Mouse (Mus musculus) lung, postnatal 36 days (tissue): ENCODE results near the gene Ppm1n.

Experiments
- DNase-seq: peaks from one replicate; pipeline ENCODE4 v3.0.0; 2022; ENCODE audit warnings: mixed read lengths

The Ppm1n gene

DNA sequence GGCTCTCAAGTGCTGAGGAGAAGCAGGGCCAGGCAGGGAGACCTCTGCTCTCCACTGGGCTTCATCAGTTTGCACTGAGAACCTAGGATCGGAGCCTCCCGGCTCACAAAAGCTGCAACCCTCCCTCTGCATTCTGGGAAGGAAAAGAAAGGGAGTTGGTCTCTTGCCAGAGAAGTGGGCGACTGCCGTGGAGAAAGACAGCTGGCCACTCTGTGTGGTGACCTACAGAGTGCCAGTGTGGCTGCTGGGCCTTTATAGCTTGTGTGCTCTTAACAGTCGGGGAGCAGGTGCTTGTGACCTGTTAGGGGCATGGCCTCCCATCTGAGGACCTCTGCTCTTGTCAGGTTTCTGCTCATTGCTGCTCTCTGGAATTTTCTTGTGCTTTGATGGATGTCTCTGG is 36.0 kb downstream of the Ppm1n start:
- no peak for DNase-seq

DNA sequence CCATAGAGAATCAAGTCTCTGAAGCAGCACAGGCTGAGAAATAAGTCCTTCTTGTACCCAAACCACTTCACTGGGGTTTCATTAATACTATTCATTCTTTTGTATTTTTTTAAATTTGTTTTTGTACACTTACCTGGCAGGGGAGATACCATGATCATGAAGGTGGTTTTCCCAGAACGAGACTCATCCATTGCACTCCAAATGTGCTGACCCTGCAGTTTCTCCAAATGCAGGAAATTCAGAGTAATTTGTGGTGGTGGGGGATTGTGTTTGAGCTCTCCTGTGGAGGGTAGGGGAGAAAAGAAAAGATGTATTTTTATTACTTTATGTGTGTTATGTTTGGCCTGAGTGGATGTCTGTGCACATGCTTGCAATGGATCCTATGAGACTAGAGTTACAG is 37.9 kb downstream of the Ppm1n start:
- DNase-seq, result no peak

- DNase-seq, result no peak
Measured at GRCm38 (mm10) chr7:19240905-19241463, 38.9 kb downstream of the Ppm1n start.

GRCm38 (mm10) chr7:19239986-19240385 is 39.9 kb downstream of the Ppm1n start:
- DNase-seq, result no peak

DNA sequence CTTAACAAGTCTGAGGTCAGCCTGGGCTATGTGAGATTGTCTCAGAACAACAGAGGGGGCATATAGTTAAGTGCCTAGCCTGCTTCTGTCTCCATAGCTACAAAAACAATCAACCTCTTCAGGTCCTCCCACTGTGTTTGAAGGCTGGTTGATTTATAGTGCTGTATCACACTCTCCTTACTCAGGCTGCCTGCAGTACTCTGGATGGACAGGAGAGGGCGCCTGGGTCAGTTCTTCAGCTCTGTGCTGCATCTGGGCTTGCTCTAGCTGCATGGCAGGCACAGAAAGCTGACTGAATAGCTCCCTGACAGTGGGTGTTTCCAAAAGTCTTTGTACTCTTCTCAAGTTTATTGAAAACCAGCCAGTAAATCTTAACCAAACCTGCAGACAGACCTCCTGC is 40.4 kb downstream of the Ppm1n start:
- peak; percentile 96 for DNase-seq

- DNase-seq, result peak; percentile 71
Measured at GRCm38 (mm10) chr7:19238344-19238743, 41.5 kb downstream of the Ppm1n start.

DNA sequence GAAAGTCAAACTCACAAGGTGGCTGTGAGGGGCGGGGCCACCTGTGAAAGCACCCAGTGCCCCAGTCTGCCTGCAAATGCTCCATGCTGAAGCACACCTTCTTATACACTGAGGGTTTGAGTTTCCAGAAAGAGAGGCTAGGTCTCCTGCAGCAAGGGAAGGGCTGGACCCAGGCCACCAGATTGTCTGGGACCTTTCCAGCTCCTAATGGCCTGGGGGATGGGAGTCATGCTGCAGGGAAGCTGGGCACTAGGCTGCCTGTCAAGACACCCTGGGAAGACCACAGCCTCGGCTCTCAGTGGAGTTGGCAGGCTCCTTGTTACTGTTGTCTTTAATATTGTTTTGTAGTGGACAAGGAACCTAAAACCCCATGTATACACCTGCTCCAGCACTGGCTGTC is 43.5 kb downstream of the Ppm1n start:
- DNase-seq, result no peak

- no peak for DNase-seq
Measured at GRCm38 (mm10) chr7:19235092-19235671, 44.7 kb downstream of the Ppm1n start.

DNA sequence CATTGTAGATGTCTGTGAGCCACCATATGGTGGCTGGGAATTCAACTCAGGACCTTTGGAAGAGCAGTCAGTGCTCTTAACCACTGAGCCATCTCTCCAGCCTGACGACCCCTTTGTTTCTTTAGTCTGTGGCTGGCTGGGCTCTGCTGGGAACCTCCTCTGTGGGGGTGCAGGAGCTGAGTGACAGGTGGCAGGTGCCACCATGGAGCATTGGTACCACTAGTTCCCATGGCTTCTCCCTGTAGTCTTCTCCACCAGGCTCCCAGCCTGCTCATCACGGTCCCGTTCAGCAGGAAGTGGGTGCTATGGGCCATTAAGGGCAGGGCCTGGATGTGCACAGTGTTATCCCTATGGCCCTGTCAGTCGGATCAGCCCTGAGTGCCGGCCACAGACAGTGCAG is 45.2 kb downstream of the Ppm1n start:
- no peak for DNase-seq

GRCm38 (mm10) chr7:19231849-19232248 is 48.0 kb downstream of the Ppm1n start:
- DNase-seq, result no peak

DNA sequence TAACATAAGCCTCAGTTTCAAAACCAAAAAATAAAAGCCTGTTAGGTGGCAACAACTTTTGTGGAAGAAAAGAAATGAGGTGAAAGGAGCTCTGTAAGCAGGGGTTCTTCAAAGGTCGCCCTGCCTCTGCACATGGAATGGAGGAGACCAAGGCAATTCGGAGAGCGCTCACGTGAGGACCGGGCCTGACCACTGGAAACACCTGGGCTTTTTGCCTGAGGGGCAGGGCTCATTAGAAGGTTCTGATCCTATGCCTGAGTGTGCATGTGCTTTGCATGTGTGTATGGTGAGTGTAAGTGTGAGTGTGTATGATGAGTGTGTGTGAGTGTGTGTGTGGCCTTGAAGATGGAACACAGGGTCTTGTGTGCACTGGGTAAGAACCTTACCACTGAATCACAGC is 49.0 kb downstream of the Ppm1n start:
- DNase-seq, result no peak

- DNase-seq, result no peak
Measured at GRCm38 (mm10) chr7:19230041-19230580, 49.8 kb downstream of the Ppm1n start.

DNA sequence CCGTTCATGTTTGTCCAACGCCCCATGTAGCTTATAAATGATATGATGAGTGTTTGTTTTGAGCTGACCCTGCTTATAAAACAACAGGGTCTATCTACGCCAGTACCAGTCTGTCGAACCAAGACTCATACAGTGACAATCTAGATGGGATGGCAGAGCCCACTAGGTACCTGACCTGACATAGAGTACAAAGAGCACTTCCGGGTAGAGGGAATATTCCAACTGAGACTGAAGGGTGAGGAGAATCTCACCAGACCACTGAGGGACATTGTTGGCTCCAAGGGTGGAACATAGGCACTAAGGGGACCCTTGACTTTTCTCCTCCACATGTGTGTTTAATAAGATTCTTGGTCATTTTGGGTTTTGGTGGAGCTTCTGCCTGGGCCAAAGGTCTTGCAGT is 50.5 kb downstream of the Ppm1n start:
- DNase-seq, result no peak

GRCm38 (mm10) chr7:19228793-19229148 is 51.1 kb downstream of the Ppm1n start:
- no peak for DNase-seq

GRCm38 (mm10) chr7:19227883-19228792 is 51.7 kb downstream of the Ppm1n start, which contains the start of gene Opa3:
Opa3 (plus strand) TSS chr7:19228334.
- DNase-seq, result peak; percentile 100

DNA sequence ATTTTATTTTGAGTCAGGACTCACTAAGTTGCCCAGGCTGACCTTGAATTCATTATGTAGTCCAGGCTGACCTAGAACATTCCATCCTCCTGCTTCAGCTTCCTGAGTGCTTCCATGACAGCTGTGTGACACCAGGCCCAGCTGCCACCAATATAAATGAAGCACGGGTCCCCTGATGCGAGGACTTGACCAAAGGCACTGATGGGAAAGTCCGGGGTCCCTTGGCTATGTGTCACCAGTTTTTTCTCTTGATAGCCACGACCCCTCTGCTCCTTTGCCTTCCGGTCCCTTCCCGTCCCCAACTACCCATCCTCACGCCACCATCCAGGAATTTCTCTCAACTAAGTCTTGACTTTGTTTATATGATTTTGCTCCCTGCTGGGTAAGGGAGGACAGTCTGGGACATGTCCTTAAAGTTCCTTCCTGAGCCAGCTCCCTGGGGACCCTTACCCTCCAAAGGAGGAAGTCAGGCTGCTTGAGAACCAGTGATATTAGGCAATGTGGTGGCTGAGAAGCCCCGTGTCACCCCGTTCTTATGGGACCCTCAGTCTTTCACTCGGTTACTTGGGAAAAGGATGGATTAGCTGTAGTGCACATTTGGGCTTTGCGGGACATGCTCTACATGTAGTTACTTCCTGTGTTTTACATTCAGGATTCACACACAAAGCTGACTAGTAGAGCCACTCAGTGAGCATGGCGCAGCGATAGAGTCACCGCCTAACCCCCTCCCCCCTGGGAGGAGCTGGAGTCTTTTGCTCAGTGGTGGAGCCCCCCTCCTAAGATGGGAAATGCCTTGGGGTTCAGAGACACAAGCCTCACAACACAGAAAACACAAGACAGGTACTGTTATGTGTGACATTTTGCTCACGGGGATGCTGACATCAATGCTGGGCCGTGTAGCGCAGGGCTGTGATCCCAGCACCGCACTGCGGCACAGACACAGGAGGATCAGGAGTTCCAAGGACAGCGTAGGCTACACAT is 52.8 kb downstream of the Ppm1n start:
- peak; percentile 45 for DNase-seq
